Mouse (Mus musculus): ENCODE data around the gene March5. TPM values are rescaled to one million over a fixed set of nuclear protein-coding genes. Genes with fewer than 3 reads are reported as not detected.

March5 gene
- 66.2 and 67.6 TPM in 2 replicates for polyA plus RNA-seq (2012; rRNA removed)

DNA sequence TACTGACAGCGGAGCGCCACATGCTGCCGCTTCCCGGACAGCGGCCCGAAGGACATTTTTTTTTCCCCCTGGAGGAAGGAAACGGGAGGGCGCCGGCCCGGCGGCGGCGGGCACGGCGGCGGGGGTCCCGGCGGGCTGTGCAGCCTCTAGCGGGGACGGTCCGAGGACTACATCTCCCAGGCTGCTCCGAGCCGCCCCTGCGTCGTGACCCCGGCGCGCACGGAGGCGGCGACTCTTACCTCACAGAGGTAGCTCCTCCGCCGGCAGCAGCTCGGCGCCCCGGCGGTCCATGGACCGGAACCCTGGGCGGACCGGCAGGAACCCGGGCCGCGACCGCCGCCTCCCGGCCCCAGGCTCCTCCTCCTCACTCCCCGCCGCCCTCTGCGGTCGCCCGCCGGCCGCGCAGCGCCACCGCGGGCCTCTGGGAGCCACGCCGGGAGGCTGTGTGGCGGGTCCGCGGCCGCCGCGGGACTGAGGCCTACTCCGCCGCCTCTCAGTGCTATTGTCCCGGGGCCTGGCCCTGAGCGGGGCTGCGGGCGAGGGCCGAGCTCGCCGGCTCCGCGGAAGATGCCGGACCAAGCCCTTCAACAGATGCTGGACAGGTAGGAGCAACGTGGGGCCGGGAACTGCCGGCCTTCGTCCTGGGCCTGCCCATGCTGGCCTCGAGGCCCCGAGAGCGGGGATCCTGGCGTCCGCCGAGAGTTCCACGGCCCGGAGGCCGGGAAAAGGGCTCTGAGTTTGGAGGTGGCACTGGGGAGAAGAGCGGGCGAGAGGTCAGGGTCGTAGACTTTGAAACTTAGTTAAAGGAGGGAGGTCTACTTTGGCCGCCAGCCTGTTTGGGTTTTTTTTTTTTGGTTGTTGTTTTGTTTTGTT, at the start of gene March5:
Gene March5, plus strand, starts transcription at position 241 of the 873 bp plus-strand sequence.
- Histone ChIP-seq H3K4me3 (ENCODE audit: insufficient read depth, low read length) (peak within 1 kb of the TSS; percentile 94), H3K27ac (ENCODE audit: insufficient read depth, low read length) (peak within 1 kb of the TSS; percentile 99), H3K4me1 (ENCODE audit: control insufficient read depth, insufficient read depth, low read length) (peaks cover 7% of the 10 kb centered on the region)
- TF ChIP-seq POLR2A (IDR thresholded peaks at IDR 0.05; ENCODE audit: extremely low read depth, insufficient read depth, low read length), result peak; percentile 51; the same call in 1 of the 2 replicates
- no peak for TF ChIP-seq CTCF (IDR thresholded peaks at IDR 0.05; ENCODE audit: extremely low read depth, insufficient read depth, low read length)

GRCm38 (mm10) chr19:37172096-37172495, 35.2 kb upstream of the March5 start:
- TF ChIP-seq CTCF (IDR thresholded peaks at IDR 0.05; ENCODE audit: extremely low read depth, insufficient read depth, low read length), result no peak
- no peak for TF ChIP-seq POLR2A (IDR thresholded peaks at IDR 0.05; ENCODE audit: extremely low read depth, insufficient read depth, low read length)
- Histone ChIP-seq H3K4me3 (ENCODE audit: insufficient read depth, low read length) (peak overlapping the region; percentile 99), H3K4me1 (ENCODE audit: control insufficient read depth, insufficient read depth, low read length) (no peaks in the 10 kb centered on the region), H3K27ac (ENCODE audit: insufficient read depth, low read length) (no peak overlapping the region)

GRCm38 (mm10) chr19:37172566-37173130, 34.7 kb upstream of the March5 start:
- Histone ChIP-seq H3K27ac (ENCODE audit: insufficient read depth, low read length) (peak overlapping the region; percentile 25; the same call in 1 of the 2 replicates), H3K4me3 (ENCODE audit: insufficient read depth, low read length) (peak overlapping the region; percentile 99), H3K4me1 (ENCODE audit: control insufficient read depth, insufficient read depth, low read length) (no peaks in the 10 kb centered on the region)
- TF ChIP-seq CTCF (IDR thresholded peaks at IDR 0.05; ENCODE audit: extremely low read depth, insufficient read depth, low read length) (no peak), POLR2A (IDR thresholded peaks at IDR 0.05; ENCODE audit: extremely low read depth, insufficient read depth, low read length) (no peak)

GRCm38 (mm10) chr19:37173331-37174115, 33.8 kb upstream of the March5 start:
- peak overlapping the region; percentile 99 for H3K4me3 ChIP-seq (ENCODE audit: insufficient read depth, low read length)
- TF ChIP-seq POLR2A (IDR thresholded peaks at IDR 0.05; ENCODE audit: extremely low read depth, insufficient read depth, low read length) (no peak), CTCF (IDR thresholded peaks at IDR 0.05; ENCODE audit: extremely low read depth, insufficient read depth, low read length) (no peak)
- peak overlapping the region; percentile 85 for H3K27ac ChIP-seq (ENCODE audit: insufficient read depth, low read length)
- H3K4me1 ChIP-seq (ENCODE audit: control insufficient read depth, insufficient read depth, low read length), result peaks cover under 1% of the 10 kb centered on the region; the same call in 1 of the 2 replicates

DNA sequence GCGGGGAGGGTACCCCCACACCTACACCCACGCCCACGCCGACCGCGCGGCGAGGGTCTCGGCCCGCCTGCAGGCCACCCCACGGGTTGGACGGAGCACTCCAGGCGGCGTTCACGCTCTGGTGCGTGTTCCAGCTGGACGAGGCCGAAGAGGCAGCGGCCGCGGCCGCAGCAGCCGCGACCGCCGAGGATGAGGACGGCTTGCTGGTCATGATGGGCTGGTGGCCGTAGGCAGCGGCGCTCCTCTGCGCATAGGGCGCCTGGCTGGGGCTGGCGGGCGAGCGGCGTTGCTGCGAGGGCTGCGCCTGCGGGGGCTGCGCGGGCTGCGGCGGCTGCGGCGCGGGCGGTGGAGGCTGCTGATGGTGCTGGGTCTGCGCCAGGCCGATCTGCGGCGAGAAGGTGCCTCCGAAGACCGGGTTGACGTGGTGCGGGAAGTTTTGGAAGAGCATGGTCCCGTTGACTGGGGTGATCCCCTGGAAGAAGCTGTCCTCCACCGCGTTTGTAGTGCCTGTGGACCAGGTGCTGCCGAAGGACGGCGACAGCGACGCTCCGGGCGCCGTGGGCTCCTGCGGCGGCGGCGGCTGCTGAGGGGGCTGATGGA, 33.1 kb upstream of the March5 start:
- peaks cover 1% of the 10 kb centered on the region; the same call in 1 of the 2 replicates for H3K4me1 ChIP-seq (ENCODE audit: control insufficient read depth, insufficient read depth, low read length)
- TF ChIP-seq CTCF (IDR thresholded peaks at IDR 0.05; ENCODE audit: extremely low read depth, insufficient read depth, low read length) (no peak), POLR2A (IDR thresholded peaks at IDR 0.05; ENCODE audit: extremely low read depth, insufficient read depth, low read length) (no peak)
- peak overlapping the region; percentile 85 for H3K27ac ChIP-seq (ENCODE audit: insufficient read depth, low read length)

GRCm38 (mm10) chr19:37174716-37175435, 32.5 kb upstream of the March5 start:
- H3K27ac ChIP-seq (ENCODE audit: insufficient read depth, low read length), result peak overlapping the region; percentile 85
- peaks cover 1% of the 10 kb centered on the region; the same call in 1 of the 2 replicates for H3K4me1 ChIP-seq (ENCODE audit: control insufficient read depth, insufficient read depth, low read length)
- TF ChIP-seq CTCF (IDR thresholded peaks at IDR 0.05; ENCODE audit: extremely low read depth, insufficient read depth, low read length), result no peak
- peak; percentile 52; the same call in 1 of the 2 replicates for TF ChIP-seq POLR2A (IDR thresholded peaks at IDR 0.05; ENCODE audit: extremely low read depth, insufficient read depth, low read length)
- H3K4me3 ChIP-seq (ENCODE audit: insufficient read depth, low read length), result peak overlapping the region; percentile 99

More for the DNA sequence above, 33.1 kb upstream of the March5 start:
- H3K4me3 ChIP-seq (ENCODE audit: insufficient read depth, low read length), result peak overlapping the region; percentile 99

DNA sequence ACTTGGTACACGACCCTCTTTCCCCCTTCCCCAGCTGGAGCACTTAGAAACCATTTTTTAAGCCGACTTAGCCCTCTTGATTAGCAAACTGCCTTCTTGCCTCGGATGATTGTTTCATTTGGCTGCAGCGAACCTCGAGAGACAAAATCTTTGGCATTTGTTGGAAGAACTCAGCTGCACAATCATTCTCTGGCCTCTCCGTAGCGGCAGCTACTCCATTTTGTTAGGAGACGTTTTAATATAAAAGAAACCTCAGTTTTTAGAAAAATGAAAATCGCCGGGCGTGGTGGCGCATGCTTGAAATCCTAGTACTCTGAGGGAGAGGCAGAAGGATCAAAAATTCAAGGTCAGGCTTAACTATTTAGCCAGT, 31.9 kb upstream of the March5 start:
- peak overlapping the region; percentile 85 for H3K27ac ChIP-seq (ENCODE audit: insufficient read depth, low read length)
- H3K4me1 ChIP-seq (ENCODE audit: control insufficient read depth, insufficient read depth, low read length), result peaks cover 1% of the 10 kb centered on the region; the same call in 1 of the 2 replicates
- peak overlapping the region; percentile 99 for H3K4me3 ChIP-seq (ENCODE audit: insufficient read depth, low read length)
- TF ChIP-seq CTCF (IDR thresholded peaks at IDR 0.05; ENCODE audit: extremely low read depth, insufficient read depth, low read length), result no peak
- no peak for TF ChIP-seq POLR2A (IDR thresholded peaks at IDR 0.05; ENCODE audit: extremely low read depth, insufficient read depth, low read length)

DNA sequence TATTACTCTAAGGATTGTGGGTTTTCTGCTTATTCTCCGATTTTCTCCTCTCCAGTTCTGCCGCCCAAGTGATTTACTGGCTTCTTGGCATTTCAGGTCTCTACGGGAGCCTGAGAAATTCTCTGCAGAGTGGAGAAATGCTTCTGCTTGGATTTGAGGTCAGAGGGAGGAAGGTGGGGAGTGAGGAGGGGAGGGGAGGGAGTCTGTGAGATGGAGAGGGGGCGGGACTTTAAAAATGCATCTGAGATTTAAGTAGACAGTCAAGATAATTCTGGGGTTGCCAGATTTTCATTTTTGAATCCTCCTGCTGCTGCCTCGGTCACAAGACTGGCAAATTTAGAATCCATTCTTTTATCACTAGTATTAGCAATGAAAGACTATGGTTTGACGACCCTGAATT, 31.4 kb upstream of the March5 start:
- Histone ChIP-seq H3K4me1 (ENCODE audit: control insufficient read depth, insufficient read depth, low read length) (peaks cover 1% of the 10 kb centered on the region; the same call in 1 of the 2 replicates), H3K27ac (ENCODE audit: insufficient read depth, low read length) (peak overlapping the region; percentile 85), H3K4me3 (ENCODE audit: insufficient read depth, low read length) (peak overlapping the region; percentile 99)

More for the DNA sequence above, 31.4 kb upstream of the March5 start:
- TF ChIP-seq POLR2A (IDR thresholded peaks at IDR 0.05; ENCODE audit: extremely low read depth, insufficient read depth, low read length) (peak; percentile 58; the same call in 1 of the 2 replicates), CTCF (IDR thresholded peaks at IDR 0.05; ENCODE audit: extremely low read depth, insufficient read depth, low read length) (no peak)
